Mouse (Mus musculus) thymus, postnatal 0 days (tissue): ENCODE data around the gene 5430419D17Rik. TPM values are rescaled to one million over a fixed set of nuclear protein-coding genes. Genes with fewer than 3 reads are reported as not detected.

Experiments used
- DNase-seq: peaks from one replicate; pipeline ENCODE4 v3.0.0-alpha.2; 2015; ENCODE audit warnings: low spot score
- polyA plus RNA-seq: library from polyadenylated mRNA; unstranded; fragments of >200 nt; fragmentation: Nextera tagmentation; extraction: Ambion mirVana; gene quantifications from 2 replicates; pipeline ENCODE4 v1.2.1, GENCODE M21; 2015

Gene 5430419D17Rik
- polyA plus RNA-seq: 0.04 and 0.22 TPM in 2 replicates

GRCm38 (mm10) chr7:131174121-131174520 lies at the start of gene 5430419D17Rik:
Gene 5430419D17Rik, plus strand, starts transcription at chr7:131174402.
- DNase-seq: no peak

- DNase-seq: no peak
Observed at GRCm38 (mm10) chr7:131130021-131130420, 44.2 kb upstream of the 5430419D17Rik start.

GRCm38 (mm10) chr7:131133181-131133580 lies 41.0 kb upstream of the 5430419D17Rik start:
- DNase-seq: no peak

GRCm38 (mm10) chr7:131146214-131146613 lies 28.0 kb upstream of the 5430419D17Rik start, which contains the start of gene 4933402N03Rik:
Gene 4933402N03Rik, minus strand, starts transcription at chr7:131146314.
- no peak for DNase-seq

- no peak for DNase-seq
Observed at GRCm38 (mm10) chr7:131150179-131150578, 24.0 kb upstream of the 5430419D17Rik start.

- no peak for DNase-seq
Observed at GRCm38 (mm10) chr7:131153044-131153443, 21.2 kb upstream of the 5430419D17Rik start.

GRCm38 (mm10) chr7:131162251-131162650 lies 12.0 kb upstream of the 5430419D17Rik start:
- DNase-seq: no peak

GRCm38 (mm10) chr7:131167771-131168170 lies 6.4 kb upstream of the 5430419D17Rik start:
- no peak for DNase-seq

GRCm38 (mm10) chr7:131169099-131169498 lies 5.1 kb upstream of the 5430419D17Rik start:
- peak; percentile 77 for DNase-seq

- DNase-seq: peak; percentile 46
Observed at GRCm38 (mm10) chr7:131182685-131183084, 8.5 kb downstream of the 5430419D17Rik start.

GRCm38 (mm10) chr7:131184339-131184738 lies 10.1 kb downstream of the 5430419D17Rik start:
- DNase-seq: no peak

GRCm38 (mm10) chr7:131187047-131187446 lies 12.8 kb downstream of the 5430419D17Rik start:
- DNase-seq: no peak

- no peak for DNase-seq
Observed at GRCm38 (mm10) chr7:131187996-131188395, 13.8 kb downstream of the 5430419D17Rik start.

GRCm38 (mm10) chr7:131223086-131223485 lies 48.9 kb downstream of the 5430419D17Rik start:
- DNase-seq: no peak

GRCm38 (mm10) chr7:131236091-131236490 lies 61.9 kb downstream of the 5430419D17Rik start:
- DNase-seq: no peak

- no peak for DNase-seq
Observed at GRCm38 (mm10) chr7:131244993-131245392, 70.8 kb downstream of the 5430419D17Rik start.

- no peak for DNase-seq
Observed at GRCm38 (mm10) chr7:131256841-131257240, 82.6 kb downstream of the 5430419D17Rik start.

- no peak for DNase-seq
Observed at GRCm38 (mm10) chr7:131257309-131257708, 83.1 kb downstream of the 5430419D17Rik start.

- DNase-seq: no peak
Observed at GRCm38 (mm10) chr7:131260946-131261345, 86.7 kb downstream of the 5430419D17Rik start.

- DNase-seq: no peak
Observed at GRCm38 (mm10) chr7:131264251-131264650, 90.0 kb downstream of the 5430419D17Rik start.

GRCm38 (mm10) chr7:131265851-131266250 lies 91.6 kb downstream of the 5430419D17Rik start:
- no peak for DNase-seq

GRCm38 (mm10) chr7:131297151-131297550 lies 122.9 kb downstream of the 5430419D17Rik start:
- no peak for DNase-seq

- no peak for DNase-seq
Observed at GRCm38 (mm10) chr7:131303340-131303739, 129.1 kb downstream of the 5430419D17Rik start.

- no peak for DNase-seq
Observed at GRCm38 (mm10) chr7:131306733-131307132, 132.5 kb downstream of the 5430419D17Rik start.
